Mouse (Mus musculus) gastrocnemius, adult 18-20 months (tissue): ENCODE results near the gene Tdrd6. TPM values are rescaled to one million over a fixed set of nuclear protein-coding genes. Genes with fewer than 3 reads are reported as not detected.

Experiments used
- total RNA-seq, 2 experiments: library from RNA; stranded (reverse); gene quantifications; 2 replicates each; pipeline ENCODE4 v1.2.3; 2021

Tdrd6 gene
- total RNA-seq, 2 experiments from 2014 or later: 0.02 TPM; not detected in 1

Other genes starting within 250 kb of the Tdrd6 start
- gene Mep1a, start 127.5 kb downstream of the Tdrd6 start, total RNA-seq: under 1 TPM in 1 of 2 experiments, not detected in 1; 0.18 TPM
- not detected for gene Ankrd66, start 86.7 kb downstream of the Tdrd6 start, total RNA-seq
- gene Pla2g7, start 62.2 kb downstream of the Tdrd6 start, total RNA-seq: 10 to 100 TPM; 46.2 to 70.1 TPM
- gene Slc25a27, start 36.9 kb upstream of the Tdrd6 start, total RNA-seq: 1 to 10 TPM; 4.8 to 5.6 TPM
- gene Cyp39a1, start 37.1 kb upstream of the Tdrd6 start, total RNA-seq: 1 to 10 TPM; 3.1 to 3.8 TPM
- gene Rcan2, start 171.1 kb upstream of the Tdrd6 start, total RNA-seq: 10 to 100 TPM; 51.9 to 60.3 TPM